Mouse (Mus musculus) frontal cortex, postnatal 10 days (tissue): ENCODE measurements around the gene Gps2.

Source experiments
- DNase-seq, 2 experiments: peaks; one replicate each; pipeline ENCODE4 v3.0.0; 2022; ENCODE audit warnings: low spot score in 2 of 2, mixed read lengths in 1 of 2

Gps2 gene

DNA sequence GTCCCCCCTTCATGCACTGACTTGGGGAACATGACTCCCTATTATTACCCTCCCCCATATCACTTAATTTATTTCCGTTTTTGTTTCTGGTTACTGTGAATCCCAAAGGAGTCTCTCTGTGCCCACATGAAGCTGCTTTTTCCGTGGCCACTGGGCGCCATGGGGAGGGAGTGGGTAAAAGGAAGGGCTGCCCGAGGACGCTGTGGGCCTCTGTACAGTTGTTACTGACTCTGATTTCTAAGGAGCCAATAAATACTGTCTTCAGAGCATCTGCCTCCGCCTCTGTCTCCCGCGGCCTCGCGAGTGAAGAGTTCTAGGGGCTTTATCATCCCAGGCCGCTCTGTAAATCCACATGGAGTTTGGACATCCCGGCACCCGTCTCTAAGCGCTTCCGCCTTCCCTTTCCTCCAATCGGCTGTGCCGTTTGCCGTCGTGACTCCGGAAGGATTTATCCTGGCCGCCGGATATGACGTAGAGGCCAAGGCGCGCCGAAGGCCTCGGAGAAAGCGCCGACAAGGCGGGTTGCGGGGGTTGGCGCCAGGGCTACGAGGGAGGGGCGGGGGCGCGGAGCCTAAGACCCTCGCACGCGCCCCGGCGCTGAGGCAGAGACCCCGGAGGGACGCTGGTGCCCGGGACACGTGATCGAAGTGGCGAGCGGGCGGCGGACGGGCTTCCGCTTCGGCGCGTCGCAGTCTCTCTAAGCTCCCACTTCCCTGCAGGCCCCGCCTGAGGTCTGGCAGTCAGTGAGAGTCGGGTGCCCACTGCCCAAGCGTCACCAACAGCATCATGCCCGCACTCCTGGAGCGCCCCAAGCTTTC lies at the start of gene Gps2:
Gene Gps2 (plus strand): TSS at position 335 of the 818 bp plus-strand sequence.
- peak; percentile 86 to 92 for DNase-seq

DNA sequence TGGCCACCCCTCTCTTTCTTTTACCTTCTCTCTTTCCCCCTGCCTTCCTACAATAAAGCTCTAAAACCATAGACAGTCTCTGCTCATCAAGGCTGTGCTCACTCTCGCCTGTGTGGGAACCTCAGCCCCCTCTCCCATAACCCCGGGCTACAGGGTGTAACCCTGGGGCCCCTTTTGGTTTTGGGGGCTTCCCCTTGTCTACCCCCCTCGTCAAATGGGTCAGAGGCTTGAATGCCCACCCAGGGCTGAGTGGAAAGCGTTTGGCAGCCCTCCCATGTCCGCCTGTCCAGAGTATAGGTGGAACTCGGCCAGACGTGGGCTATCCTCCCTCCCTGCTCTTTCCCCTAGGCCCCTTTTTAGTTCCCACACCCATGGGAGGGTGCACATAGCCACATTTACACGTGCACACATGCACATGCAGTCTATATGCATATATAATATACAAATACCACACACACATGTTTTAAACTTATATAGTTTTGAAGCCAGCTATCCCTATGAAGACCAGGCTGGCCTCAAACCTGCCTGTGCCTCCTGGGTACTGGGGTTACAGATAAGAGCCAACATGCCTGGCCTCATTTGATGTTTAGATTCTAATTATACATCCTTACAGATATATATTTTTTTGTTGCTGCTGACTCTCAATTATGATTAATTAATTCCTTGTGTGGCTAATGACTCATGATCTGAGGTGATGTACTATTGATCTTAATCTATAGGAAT lies 49.4 kb upstream of the Gps2 start:
- no peak for DNase-seq

DNA sequence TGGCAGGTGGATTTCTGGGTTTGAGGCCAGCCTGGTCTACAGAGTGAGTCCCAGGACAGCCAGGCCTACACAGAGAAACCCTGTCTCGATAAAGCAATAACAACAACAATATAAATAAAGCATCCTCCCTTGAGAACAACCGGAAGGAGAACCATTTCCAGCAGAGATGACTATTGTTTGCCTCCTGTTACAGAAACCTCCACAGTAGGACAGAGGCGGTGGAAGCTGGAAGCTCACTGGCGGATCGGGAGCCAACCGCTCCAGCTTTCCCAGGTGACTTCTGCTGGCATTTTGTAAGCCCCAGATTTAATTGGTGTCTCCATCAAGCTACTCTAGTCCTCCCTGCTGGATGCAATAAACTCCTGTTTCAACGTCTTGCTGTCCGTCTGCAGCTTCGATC lies 48.1 kb upstream of the Gps2 start:
- DNase-seq, result no peak

DNA sequence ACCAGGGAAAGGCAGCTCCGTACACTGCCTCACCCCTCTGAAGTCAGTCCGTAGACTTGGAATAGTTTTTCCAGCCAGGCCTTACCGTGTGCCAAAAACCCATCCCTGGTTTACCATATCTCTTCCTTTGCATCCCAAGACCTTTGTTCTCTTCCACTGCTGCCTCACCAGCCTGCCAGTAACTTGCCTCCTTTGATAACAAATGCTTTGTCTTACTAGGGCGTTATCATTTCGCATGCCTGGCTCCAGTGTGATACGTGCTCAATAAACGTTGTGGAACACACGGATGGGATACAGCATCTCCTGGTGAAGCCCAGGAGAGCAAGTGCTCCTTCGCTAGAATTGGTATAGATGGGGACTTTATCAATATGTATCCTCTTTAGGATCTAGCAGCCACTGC lies 46.4 kb upstream of the Gps2 start:
- no peak for DNase-seq

DNA sequence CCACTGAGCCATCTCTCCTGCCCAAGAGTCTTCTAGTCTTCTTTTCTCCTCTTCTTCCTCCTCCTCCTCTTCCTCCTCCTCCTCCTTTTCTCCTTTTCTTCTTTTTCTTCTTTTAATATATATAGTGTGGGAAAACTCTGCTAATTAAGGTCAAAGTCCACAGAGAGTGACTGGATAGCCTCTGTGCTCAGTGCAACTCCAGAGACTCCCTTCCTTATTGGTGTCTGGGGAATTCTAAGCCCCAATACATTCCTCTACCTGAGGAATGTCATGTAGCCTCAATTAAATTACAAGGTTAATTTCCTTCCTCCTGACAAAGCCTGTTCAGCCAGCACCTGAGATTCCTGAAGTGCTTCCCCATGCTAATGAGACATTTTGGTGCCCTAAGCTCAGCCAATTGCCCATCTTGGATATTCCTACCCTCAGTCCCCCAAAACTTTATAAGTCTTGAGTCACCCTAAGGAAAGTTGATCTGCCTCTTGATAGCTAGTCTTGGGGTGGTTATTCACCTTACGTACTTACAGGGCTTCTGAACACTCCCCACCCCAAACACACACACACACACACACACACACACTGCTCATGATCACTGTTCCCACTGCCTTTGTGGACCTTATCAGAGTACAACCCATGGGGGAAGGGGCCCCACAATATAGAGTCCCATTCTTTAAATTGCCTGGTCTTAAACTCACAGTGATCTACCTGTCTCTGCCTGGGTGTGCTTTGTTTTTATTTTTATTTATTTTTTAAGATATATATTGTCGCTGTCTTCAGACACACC lies 43.2 kb upstream of the Gps2 start:
- DNase-seq, result no peak

DNA sequence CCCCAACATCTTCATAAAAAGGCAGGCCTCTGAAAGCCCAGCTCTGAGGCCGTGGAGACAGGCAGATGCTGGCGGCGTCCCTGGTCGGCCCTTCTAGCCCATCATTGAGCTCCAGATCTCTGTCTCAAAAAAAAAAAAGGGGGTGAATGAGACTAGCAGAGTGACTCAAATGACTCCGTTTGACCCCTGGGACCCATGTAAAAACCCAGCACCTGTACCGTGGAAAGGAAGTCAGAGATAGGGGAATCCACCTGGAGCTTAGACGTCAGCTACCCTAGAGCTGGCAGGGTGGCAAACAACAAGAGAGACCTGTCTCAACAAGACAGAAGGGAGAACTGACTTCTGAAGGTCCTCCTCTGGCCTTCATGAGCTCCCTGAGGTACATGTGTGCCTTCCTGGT lies 41.9 kb upstream of the Gps2 start:
- DNase-seq, result no peak

DNA sequence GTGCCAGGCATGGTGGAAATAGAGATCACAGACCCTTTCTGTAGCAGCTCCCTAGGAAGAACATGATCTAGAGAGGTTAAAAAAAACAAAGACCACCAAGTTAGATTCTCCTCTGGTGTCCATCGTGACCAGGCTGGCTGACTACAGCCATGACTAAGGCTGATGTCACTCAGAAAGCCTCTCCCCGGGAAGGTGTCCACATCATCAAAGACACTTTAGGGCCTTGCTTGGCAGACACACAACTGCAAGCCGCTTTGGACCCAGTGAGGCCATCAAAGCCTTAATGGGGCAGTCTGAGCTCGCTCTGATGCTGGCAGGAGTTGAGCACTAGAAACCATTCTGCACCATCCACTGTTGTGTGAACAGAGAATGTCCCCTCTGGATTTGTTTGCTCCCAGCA lies 41.2 kb upstream of the Gps2 start:
- no peak for DNase-seq

DNA sequence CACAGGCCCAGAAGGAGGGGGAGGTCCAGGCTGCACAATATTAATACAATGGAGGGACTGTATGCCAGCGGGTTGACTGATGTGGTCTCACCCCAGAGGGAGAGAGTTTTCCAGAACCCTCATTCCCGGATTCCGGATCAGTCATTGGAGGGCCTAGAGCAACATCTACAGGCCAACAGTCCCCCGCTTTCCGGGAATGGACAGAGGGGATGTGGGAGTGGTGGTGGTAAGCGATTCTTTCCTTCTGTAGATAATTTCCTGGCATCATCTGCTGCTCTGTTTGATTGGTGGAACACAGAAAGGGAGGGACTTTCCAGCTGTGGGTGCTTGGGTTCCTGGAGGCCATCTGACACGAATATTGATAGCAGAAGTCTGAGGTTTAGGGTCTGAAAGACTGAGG lies 37.5 kb upstream of the Gps2 start:
- no peak for DNase-seq

DNA sequence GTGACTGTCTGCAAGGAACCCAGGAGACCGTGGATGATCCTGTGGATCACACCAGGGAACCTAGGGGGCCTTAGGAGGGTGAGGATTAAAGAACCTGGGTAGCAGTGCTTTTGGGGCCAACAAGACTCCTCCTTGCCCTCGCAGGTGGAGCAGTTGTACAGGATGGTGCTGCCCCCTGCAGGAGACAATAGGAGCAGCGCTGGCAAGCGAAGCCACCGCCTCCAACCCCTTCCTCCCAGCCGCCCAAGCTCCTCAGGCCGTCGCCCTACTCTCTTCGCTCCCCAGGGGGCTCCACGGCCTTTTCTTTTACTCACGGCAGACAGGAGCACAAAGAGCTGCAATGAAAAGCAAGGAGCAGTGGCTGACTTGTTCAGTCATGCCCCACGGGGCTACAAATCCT lies 36.8 kb upstream of the Gps2 start:
- peak; percentile 57 to 77 for DNase-seq

DNA sequence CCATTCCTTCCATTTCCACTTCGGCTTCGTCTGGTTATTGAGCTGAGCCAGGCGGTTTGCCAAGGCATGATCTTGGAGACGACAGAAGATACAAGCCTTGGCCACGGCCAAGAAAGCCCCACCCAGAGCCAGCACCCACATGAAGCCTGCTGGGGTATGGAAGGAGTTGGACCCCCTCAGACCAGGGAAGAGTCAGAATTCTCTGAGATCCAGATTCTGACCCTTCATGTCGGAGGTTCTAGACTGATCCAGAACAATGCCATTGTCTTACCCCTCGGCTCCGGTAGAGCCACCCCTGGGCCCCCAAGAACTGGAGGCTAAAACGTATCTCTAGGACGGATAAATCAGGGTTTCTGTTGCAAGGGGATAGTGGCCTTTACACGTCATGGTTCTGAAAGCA lies 35.8 kb upstream of the Gps2 start, which contains the start of gene Tmem95:
Gene Tmem95 (minus strand): TSS at position 141 of the 400 bp plus-strand sequence.
- DNase-seq, result no peak

DNA sequence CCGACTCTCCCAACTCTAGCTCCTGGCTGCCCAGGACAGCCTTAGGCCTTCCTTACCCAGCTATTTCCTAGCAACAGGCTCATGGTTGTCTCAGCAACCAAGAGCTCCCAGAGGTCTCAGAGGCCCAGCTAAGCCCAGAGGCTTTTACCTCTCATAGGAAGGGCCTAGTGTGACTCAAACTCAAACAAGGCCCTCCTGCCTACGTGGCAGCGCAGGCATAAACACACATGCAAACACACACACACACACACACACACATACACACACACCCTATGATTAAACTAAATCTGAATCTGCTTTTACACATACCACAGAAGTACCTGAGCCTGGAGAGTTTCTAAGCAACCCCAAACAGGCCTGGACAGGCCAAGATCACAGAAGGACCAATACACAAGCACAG lies 35.3 kb upstream of the Gps2 start:
- no peak for DNase-seq

DNA sequence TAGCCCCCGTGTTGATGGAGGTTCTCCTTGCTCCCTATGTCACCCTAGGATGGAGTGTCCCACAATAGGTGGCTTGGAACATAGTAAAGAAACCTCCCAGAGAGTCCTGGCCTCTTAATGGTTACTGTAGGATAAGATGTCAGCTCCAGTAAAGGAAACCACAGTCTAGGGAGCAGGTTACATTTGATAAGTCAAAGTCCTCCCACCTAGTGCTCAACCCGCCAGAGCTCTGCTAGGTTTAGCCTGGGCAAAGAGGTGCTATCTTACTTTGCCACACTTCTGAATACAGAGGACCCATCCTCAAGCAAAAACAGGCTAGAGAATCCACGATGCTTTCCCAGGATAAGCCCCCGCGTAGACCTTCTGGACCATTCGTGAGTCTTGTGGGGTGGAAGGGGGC lies 34.7 kb upstream of the Gps2 start:
- no peak for DNase-seq

DNA sequence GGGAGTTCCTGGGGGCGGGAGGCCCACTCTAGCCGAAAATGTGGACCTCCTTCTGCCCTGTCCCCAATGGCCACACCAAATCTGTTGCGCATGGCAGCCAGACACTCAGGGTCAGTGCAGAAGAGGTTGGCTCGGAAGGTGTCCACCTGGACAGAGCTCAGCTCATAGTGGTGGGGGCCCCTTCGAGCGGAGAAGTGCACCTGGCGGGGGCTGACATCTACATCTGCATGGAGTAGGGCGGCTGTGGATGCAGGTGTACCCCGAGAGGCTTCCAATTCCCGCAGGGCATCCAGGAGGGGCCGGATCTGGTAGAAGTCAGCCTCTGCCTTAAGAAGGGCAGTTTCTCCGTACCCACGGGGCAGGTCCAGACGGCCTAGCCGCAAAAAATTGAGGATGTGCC lies 34.0 kb upstream of the Gps2 start:
- peak in 1 of 2 experiments; percentile 8 for DNase-seq

DNA sequence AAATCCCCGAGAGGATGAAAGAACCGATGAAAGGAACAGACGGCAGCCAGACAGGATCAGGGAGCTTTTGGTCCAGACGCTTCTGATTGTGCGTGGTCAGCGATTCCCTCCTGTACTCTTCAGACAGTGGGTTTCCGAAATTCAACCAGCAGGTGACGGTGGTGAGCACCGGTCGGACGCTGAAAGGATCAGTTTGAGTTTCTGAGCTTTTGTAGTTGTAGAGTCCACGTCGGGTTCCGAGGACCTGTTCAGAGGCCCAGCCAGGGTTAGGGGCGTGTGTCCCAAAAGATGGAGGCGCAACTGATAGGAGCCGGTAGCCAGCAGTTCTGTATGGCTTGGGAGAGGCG lies 33.2 kb upstream of the Gps2 start:
- DNase-seq, result peak in 1 of 2 experiments; percentile 57

DNA sequence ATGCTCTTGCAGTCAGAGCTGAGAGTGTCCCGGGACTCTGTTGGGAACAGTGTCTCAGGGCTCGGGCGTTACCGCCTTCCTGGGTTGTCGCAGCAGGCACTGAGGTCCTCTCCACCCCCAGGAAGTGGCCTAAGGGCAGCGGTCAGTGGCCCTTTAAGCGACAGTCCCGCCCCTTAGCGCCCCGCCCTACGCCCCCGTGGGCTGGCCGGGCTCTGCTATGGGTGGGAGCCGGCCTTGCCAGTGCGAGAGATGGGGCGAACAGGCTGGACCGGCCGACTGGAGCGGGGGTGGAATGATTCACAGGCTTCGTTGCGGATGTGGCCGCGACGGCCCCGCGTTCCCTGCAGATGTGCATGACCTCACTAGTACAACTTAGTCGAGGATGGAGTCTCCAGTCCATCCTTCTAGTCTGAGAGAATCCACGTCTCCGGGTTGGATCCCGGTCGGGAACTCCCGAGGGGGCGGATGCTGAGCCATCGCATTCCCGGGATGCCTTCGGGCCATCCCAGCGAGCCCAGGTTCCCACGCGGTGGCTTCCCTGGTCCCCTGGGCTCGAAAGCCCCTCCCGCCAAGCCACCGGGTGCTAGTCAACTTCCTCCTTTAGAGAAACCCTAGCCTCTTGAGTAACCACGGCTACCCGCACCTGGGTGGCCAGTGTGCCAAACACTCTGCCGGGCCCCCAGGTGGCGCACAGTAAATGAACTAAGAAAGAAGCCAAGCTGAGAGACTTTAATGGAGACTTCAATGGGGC lies 32.7 kb upstream of the Gps2 start, which contains the start of gene Kctd11:
Gene Kctd11 (minus strand): TSS at position 554 of the 751 bp plus-strand sequence.
- DNase-seq, result peak; percentile 62 to 68

DNA sequence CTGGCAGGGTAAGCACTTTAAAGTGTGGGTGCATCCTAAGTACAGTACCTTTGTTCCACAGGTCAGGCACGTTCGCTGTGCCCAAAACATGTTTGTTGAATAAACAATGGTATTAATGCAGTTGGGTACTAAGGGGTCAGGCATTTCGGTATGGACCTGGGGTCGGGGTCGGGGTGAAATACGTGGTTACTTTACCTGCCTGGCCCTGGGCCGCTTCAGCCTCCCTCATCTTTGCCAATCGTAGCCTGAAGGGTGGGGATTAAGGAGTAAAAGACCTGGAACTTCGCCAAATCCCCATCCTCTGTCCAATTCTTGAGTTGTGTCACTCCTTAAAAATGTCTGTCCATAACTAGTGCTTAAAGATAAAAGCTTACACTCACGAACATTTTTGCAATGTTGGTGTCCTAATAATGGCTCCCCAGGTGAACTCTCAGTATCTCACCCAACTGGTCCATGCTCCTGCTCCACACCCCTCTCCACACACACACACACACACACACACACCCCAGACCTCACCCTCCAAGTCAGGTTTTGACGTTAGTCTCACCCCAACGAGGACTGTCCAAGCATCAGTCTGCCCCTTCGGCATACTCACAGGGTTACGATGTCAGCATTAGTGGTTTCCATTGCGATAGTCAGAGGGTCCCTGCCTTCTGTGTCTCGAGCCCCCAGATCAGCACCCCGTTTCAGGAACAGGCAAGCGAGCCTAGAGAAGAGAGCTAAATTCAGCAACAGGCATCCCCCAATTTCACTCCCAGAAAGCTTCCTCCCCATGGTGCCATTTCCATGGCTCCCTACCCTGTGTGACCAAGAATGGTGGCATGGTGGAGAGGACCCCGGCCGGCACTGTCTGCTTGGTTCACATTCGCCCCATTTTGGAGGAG lies 31.7 kb upstream of the Gps2 start:
- DNase-seq, result no peak

DNA sequence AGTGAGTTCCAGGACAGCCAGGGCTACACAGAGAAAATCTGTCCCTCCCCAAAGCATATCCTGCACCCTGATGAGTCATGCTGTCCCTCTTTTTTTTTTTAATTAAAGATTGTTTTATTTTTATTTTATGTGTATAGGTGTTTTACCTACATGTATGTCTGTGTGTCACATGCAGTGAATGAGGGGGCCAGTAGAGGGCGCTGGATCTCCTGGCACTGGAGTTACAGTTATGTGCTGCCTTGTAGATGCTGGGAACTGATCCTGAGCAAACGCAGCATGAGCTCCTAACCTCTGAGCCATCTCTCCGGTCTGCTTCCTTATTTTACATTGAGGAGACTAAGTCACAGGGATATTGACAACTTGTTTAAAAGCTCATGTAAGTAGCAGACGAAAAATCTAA lies 30.6 kb upstream of the Gps2 start:
- no peak for DNase-seq

DNA sequence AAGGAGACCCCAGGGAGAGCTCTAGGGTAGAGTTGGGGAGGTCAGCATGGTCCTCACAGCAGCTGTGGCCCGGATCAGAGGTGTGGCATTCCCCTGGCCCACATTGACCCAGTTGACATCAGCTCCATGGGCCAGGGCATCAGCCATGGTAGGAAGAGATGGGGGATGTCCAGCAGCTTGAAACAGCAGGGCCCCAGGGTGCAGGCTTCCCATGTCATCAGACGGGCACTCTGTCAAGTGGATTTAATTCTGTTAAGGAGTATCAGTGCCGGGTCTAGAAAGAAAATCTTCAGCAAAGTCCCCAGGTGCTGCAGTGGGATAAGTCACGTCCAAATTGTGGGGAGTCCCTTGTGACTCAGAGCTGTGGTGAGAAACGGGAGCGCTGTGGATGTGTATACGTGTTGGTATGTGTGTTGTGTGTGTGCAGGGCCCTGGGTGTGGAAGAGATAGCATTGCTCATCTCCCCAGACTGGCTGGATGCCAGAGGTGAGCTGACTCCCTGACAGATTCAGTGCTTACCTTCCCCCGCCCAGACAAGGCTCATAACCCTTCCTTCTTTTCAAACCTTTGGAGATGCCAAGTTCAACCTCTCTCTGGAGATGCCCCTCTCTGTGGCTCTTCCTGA lies 30.0 kb upstream of the Gps2 start:
- DNase-seq, result no peak

DNA sequence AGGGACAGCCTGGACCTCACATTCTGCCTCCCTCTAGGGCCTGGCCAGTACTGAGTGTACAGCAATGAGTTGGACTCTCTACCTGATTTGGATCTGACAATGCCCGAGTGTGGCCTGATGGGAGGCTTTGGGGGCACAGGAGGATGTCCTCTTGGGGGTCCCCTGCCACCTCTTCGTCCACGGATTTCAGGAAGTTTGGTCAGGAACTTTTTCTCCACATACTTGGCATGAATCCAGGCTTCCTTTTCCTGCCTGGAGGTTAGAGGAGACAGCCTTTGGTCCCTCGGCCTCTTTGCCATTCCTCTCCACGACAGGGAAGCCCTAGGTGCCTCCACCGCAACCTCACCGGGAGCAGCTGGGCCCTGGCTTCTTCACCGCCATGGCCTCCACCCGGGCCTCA lies 29.4 kb upstream of the Gps2 start:
- DNase-seq, result no peak

DNA sequence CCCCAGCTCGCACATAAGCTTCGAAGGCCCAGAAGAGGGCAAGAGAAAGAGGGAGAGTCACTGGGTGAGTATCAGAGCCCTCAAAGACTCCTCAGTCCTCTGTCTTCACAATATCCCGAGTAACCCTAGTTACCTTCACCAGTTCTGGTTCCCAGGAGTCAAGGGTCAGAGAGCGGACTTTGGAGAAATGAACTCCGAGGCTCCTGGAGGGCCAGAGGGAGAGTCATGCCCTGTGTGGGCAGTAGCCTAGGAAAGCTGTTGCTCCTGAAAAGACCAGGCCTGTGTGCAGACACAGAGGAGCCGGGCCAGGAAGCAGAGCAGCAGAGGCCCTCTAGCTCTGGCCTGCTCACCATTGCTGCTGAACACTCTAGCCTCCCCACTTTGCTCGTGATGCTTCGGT lies 29.0 kb upstream of the Gps2 start:
- no peak for DNase-seq
